Mouse (Mus musculus) neural tube, embryonic 13.5 days (tissue): ENCODE measurements around the gene Rcor2. TPM values are rescaled to one million over a fixed set of nuclear protein-coding genes. Genes with fewer than 3 reads are reported as not detected.

Experiments
- ATAC-seq: fragments of 200-750 bp; cut with Nextera tagmentation; 2 replicates; pipeline ENCODE4 v1.8.0; 2017; ENCODE audit warnings: low read depth, mild to moderate bottlenecking, moderate TSS enrichment, moderate library complexity
- H3K27ac ChIP-seq: fragments of 300-500 bp; sonication (generic); replicated peaks from 2 replicates; pipeline ENCODE4 v1.5.1; 2015; ENCODE audit warnings: moderate library complexity, mild to moderate bottlenecking, inconsistent platforms
- H3K27me3 ChIP-seq: fragments of 300-500 bp; sonication (generic); 2 replicates; pipeline ENCODE4 v1.6.1; 2015; ENCODE audit warnings: mild to moderate bottlenecking, inconsistent platforms
- H3K36me3 ChIP-seq: fragments of 300-500 bp; sonication (generic); 2 replicates; pipeline ENCODE4 v1.6.1; 2015; ENCODE audit warnings: mild to moderate bottlenecking, inconsistent platforms
- H3K4me1 ChIP-seq: fragments of 300-500 bp; sonication (generic); replicated peaks from 2 replicates; pipeline ENCODE4 v1.6.1; 2015; ENCODE audit warnings: inconsistent platforms
- H3K4me2 ChIP-seq: fragments of 300-500 bp; sonication (generic); 2 replicates; pipeline ENCODE4 v1.6.1; 2015; ENCODE audit warnings: inconsistent platforms, mild to moderate bottlenecking, moderate library complexity
- H3K4me3 ChIP-seq: fragments of 300-500 bp; sonication (generic); 2 replicates; pipeline ENCODE4 v1.5.1; 2015; ENCODE audit warnings: mild to moderate bottlenecking, inconsistent platforms
- H3K9ac ChIP-seq: fragments of 300-500 bp; sonication (generic); 2 replicates; pipeline ENCODE4 v1.6.1; 2015; ENCODE audit warnings: moderate library complexity, mild to moderate bottlenecking, inconsistent platforms
- H3K9me3 ChIP-seq: fragments of 300-500 bp; sonication (generic); 2 replicates; pipeline ENCODE4 v1.6.1; 2016; ENCODE audit warnings: inconsistent platforms
- WGBS: fragments of 180-500 bp; shearing (Covaris S2); methylation state at CpG from one replicate; pipeline ENCODE4 v1.1.7; 2015; 5-methylcytosine and 5-hydroxymethylcytosine counted together
- polyA plus RNA-seq: library from polyadenylated mRNA; unstranded; fragments of >200 nt; fragmentation: Nextera tagmentation; extraction: Ambion mirVana; gene quantifications from 2 replicates; pipeline ENCODE4 v1.2.1, GENCODE M21; 2015

Rcor2 gene
- polyA plus RNA-seq, 1 experiment from 2014 or later: 31.1 TPM

- Histone ChIP-seq H3K9ac (no peak overlapping the region), H3K9me3 (no peaks in the 10 kb centered on the region), H3K4me1 (peaks cover 55% of the 10 kb centered on the region), H3K27ac (0 out of 2 replicates have a peak overlapping the region, but pooled peaks have one; percentile 7), H3K36me3 (no peaks in the 10 kb centered on the region), H3K4me2 (no peak overlapping the region), H3K4me3 (no peak overlapping the region), H3K27me3 (no peaks in the 10 kb centered on the region)
- 72% methylated on average over 8 of the region's 8 CpGs for WGBS
- no peak for ATAC-seq
Measured at GRCm38 (mm10) chr19:7314976-7315586, 48.0 kb downstream of the Rcor2 start.

- no peaks in the 10 kb centered on the region for H3K9me3 ChIP-seq
- no peak overlapping the region for H3K9ac ChIP-seq
- H3K27ac ChIP-seq: no peak overlapping the region
- H3K4me3 ChIP-seq: no peak overlapping the region
- H3K36me3 ChIP-seq: no peaks in the 10 kb centered on the region
- H3K4me2 ChIP-seq: no peak overlapping the region
- 78% methylated on average over 4 of the region's 4 CpGs for WGBS
- no peak for ATAC-seq
- H3K4me1 ChIP-seq: peaks cover 50% of the 10 kb centered on the region
- no peaks in the 10 kb centered on the region for H3K27me3 ChIP-seq
Measured at GRCm38 (mm10) chr19:7315587-7315984, 48.5 kb downstream of the Rcor2 start.

- no peaks in the 10 kb centered on the region for H3K36me3 ChIP-seq
Measured at GRCm38 (mm10) chr19:7316822-7317221, 49.7 kb downstream of the Rcor2 start.

GRCm38 (mm10) chr19:7317716-7318115 is 50.6 kb downstream of the Rcor2 start:
- ATAC-seq: no peak
- H3K4me3 ChIP-seq: no peak overlapping the region
- no peaks in the 10 kb centered on the region for H3K36me3 ChIP-seq
- no peaks in the 10 kb centered on the region for H3K9me3 ChIP-seq
- H3K27ac ChIP-seq: no peak overlapping the region
- no peak overlapping the region for H3K4me2 ChIP-seq
- no peak overlapping the region for H3K9ac ChIP-seq
- peaks cover 30% of the 10 kb centered on the region for H3K4me1 ChIP-seq
- 89% methylated on average over 4 of the region's 4 CpGs for WGBS
- H3K27me3 ChIP-seq: no peaks in the 10 kb centered on the region

More at GRCm38 (mm10) chr19:7316822-7317221, 49.7 kb downstream of the Rcor2 start:
- Histone ChIP-seq H3K4me3 (no peak overlapping the region), H3K4me1 (peaks cover 39% of the 10 kb centered on the region), H3K9me3 (no peaks in the 10 kb centered on the region), H3K27ac (no peak overlapping the region), H3K27me3 (no peaks in the 10 kb centered on the region), H3K9ac (no peak overlapping the region), H3K4me2 (no peak overlapping the region)
- WGBS: 79% methylated on average over 4 of the region's 4 CpGs
- ATAC-seq: no peak

GRCm38 (mm10) chr19:7320181-7320580 is 53.1 kb downstream of the Rcor2 start:
- no peaks in the 10 kb centered on the region for H3K9me3 ChIP-seq
- no peak for ATAC-seq
- 71% methylated on average over 2 of the region's 2 CpGs for WGBS
- no peak overlapping the region for H3K4me3 ChIP-seq
- peaks cover 17% of the 10 kb centered on the region for H3K4me1 ChIP-seq
- H3K27ac ChIP-seq: no peak overlapping the region
- H3K9ac ChIP-seq: no peak overlapping the region
- no peaks in the 10 kb centered on the region for H3K36me3 ChIP-seq
- H3K27me3 ChIP-seq: no peaks in the 10 kb centered on the region
- no peak overlapping the region for H3K4me2 ChIP-seq

GRCm38 (mm10) chr19:7321391-7321790 is 54.3 kb downstream of the Rcor2 start:
- 88% methylated on average over 3 of the region's 3 CpGs for WGBS
- Histone ChIP-seq H3K9ac (no peak overlapping the region), H3K9me3 (no peaks in the 10 kb centered on the region), H3K4me2 (no peak overlapping the region), H3K4me1 (peaks cover 5% of the 10 kb centered on the region), H3K36me3 (0 out of 2 replicates have a peak, but pooled peaks cover 2% of the 10 kb centered on the region), H3K27me3 (no peaks in the 10 kb centered on the region), H3K4me3 (no peak overlapping the region), H3K27ac (no peak overlapping the region)
- no peak for ATAC-seq

Other genes with a start within 250 kb of the Rcor2 start
- gene Fermt3, start 247.9 kb upstream of the Rcor2 start, polyA plus RNA-seq: 4.4 and 4.9 TPM in 2 replicates
- gene Stip1, start 227.4 kb upstream of the Rcor2 start, polyA plus RNA-seq: 244 and 248 TPM in 2 replicates
- 4.4 and 5.2 TPM in 2 replicates for gene Macrod1, start 210.5 kb upstream of the Rcor2 start, polyA plus RNA-seq
- gene Flrt1, start 161.6 kb upstream of the Rcor2 start, polyA plus RNA-seq: 9.6 and 10.9 TPM in 2 replicates
- 227 and 243 TPM in 2 replicates for gene Otub1, start 61.0 kb upstream of the Rcor2 start, polyA plus RNA-seq
- 918 and 1,011 TPM in 2 replicates for gene Cox8a, start 49.7 kb upstream of the Rcor2 start, polyA plus RNA-seq
- 58.1 TPM in 2 replicates for gene Naa40, start 26.1 kb upstream of the Rcor2 start, polyA plus RNA-seq
- 45.3 and 48.0 TPM in 2 replicates for gene Mark2, start 74.5 kb downstream of the Rcor2 start, polyA plus RNA-seq
- 29.1 and 29.2 TPM in 2 replicates for gene Spindoc, start 115.7 kb downstream of the Rcor2 start, polyA plus RNA-seq
- 16.5 and 17.0 TPM in 2 replicates for gene 2700081O15Rik, start 150.3 kb downstream of the Rcor2 start, polyA plus RNA-seq
- 518 and 529 TPM in 2 replicates for gene Rtn3, start 216.0 kb downstream of the Rcor2 start, polyA plus RNA-seq
- gene Atl3, start 226.7 kb downstream of the Rcor2 start, polyA plus RNA-seq: 6.8 and 6.9 TPM in 2 replicates